Mouse (Mus musculus): ENCODE data around the gene Rufy3.

- TF ChIP-seq CTCF (IDR thresholded peaks at IDR 0.05; ENCODE audit: insufficient read depth, low read length), result no peak
- TF ChIP-seq POLR2A (IDR thresholded peaks at IDR 0.05; ENCODE audit: borderline replicate concordance, extremely low read depth, low read depth, low read length), result no peak
Observed at GRCm38 (mm10) chr5:88566034-88566841, 1.4 kb downstream of the Rufy3 start.

All from lung, adult 2 months (tissue).